Mouse (Mus musculus): ENCODE data around the gene Klf11.
A peak's percentile ranks its signal among the peaks of the same experiment; 100 is the strongest.

Gene Klf11

GRCm38 (mm10) chr12:24705502-24706263, 54.6 kb downstream of the Klf11 start:
- no peak for DNase-seq

DNA sequence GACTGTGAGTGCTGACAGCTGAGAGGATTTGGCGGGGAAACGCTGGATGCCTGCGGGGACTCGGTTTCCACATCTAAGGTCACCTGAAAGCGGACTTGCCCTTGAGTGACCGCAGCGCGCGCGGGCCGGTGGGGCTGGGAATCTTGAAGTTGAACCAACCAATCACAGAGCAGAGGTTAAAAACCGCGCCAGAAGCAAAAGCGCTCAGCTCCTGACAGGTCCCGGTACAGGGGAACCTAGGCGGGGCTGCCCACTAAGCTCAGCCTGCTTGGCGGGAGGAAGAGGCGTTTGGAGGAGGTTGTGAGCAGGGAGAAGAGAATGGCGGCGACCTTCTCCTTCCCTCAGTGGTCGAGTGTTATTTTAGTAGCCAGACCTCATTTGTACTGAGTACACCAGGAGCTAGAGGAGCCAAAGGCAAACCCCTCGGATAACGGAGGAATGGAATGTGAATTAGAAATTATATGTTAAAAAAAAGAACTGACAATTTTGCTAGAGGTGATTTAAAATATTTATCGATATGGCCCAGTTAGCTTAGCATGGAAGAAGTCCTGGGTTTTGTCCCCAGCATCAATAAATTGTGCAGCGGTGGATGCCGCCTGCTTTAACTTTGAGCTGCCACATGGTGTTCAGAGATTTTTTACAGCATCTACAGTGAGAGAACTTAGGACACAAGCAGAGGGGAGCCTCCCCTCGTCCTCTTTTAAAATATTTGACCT, 55.8 kb downstream of the Klf11 start:
- peak; percentile 45 to 52 for DNase-seq

GRCm38 (mm10) chr12:24707480-24707802, 56.4 kb downstream of the Klf11 start:
- DNase-seq = no peak

GRCm38 (mm10) chr12:24707954-24708823, 57.1 kb downstream of the Klf11 start, which contains the start of gene Rrm2:
TSS of gene Rrm2 (plus strand) at chr12:24708241.
- DNase-seq = peak; percentile 97 to 98

DNA sequence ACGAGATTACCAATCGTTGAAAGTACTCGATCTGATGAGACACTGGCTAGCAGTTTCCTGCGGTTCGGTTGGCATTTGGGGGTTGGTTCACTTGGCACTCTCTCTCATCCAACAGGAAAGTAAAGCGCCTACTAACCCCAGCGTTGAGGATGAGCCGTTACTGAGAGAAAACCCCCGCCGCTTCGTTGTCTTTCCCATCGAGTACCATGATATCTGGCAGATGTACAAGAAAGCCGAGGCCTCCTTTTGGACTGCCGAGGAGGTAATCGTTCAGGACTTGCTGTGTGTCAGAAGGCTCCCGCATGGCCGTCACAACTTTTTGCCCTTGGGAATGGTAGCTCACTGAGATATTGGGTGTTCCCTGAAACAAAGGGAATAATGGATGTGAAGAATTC, 57.7 kb downstream of the Klf11 start:
- peak in 1 of 2 experiments; percentile 40 for DNase-seq

- DNase-seq = peak; percentile 34 to 35
Measured at GRCm38 (mm10) chr12:24709409-24709808, 58.3 kb downstream of the Klf11 start.

GRCm38 (mm10) chr12:24709831-24710508, 58.9 kb downstream of the Klf11 start:
- DNase-seq = peak; percentile 69 to 87

GRCm38 (mm10) chr12:24710672-24711071, 59.6 kb downstream of the Klf11 start:
- DNase-seq = peak; percentile 47 to 52
